Mouse (Mus musculus): Measurements from ENCODE around the gene Cox15.

Gene Cox15

DNA sequence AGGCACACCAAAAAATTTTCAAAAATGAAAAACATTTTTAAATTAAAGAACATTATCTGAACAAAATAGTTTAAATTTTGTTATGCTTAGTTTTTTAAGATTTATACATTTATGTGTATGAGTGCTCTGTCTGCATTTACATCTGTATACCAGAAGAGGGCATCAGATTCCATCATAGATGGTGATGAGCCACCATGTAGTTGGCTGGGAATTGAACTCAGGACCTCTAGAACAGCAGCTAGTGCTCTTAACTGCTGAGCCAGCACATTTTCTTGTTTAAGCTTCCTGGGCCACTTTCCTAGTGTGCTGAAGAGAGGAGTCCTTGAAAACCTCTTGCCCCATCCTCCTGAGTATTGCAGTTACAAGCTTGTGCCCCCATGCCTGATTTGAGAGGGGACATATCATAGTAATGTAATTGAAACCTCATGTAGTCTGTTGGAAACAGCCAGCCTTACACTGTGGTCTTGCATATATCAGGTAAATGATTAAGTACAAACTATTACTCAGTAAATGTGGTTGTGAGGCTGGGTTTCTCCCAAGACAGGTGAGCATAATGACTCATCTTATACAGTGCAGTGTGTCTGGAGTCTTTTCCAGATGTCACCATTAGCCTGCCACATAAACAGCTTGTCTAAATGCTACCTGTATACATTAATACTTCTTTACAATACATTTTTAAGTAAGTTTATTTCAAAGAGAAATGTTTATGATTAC, 8.9 kb upstream of the Cox15 start:
- in situ Hi-C loops (cut with MboI, MseI), result no loop called here

DNA sequence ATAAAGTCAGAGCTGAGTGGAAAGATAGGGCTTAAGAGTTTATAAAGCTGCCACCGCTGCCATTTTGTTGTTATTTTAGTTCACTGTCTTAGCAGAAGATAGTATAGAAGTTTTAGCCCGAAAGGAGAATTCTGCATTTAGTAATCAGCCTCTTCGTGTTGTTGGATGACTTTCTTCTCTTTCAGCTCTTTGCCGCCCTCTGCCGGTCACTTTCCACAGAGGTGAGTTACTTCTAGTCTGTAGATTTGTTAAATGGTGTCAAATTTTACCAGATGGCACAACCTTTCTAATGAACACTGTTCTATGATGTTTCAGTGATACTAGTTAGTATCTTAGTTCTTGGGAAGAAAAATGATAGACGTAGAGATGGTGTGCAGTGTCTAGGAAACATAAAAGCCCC, 7.7 kb upstream of the Cox15 start:
- in situ Hi-C loops (cut with MboI, MseI), result no loop called here

DNA sequence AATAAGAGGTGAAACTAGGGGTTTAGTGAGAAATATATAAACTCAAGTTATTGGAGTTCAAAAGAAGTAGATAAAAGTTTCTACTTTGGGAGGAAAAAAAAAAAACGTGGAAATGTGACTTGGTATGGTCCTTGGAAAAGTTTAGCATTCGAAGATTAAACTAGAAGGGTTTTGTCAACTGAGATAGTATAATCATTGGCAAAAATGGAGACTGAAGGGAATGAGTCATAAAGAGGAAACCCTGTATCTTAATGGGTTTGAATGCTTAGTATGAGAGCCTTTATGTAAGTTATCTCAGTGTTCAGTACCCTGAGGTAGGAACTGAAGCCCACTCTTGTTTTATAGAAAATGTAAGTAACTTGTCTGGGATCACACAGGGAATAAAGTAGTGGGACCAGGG, 2.1 kb upstream of the Cox15 start:
- in situ Hi-C loops (cut with MboI, MseI), result loop anchor here (5.0 to 10.0 kb wide), 2 partner anchors 68 to 190 kb away; partner anchors contain the start of genes Dnmbp and Entpd7

DNA sequence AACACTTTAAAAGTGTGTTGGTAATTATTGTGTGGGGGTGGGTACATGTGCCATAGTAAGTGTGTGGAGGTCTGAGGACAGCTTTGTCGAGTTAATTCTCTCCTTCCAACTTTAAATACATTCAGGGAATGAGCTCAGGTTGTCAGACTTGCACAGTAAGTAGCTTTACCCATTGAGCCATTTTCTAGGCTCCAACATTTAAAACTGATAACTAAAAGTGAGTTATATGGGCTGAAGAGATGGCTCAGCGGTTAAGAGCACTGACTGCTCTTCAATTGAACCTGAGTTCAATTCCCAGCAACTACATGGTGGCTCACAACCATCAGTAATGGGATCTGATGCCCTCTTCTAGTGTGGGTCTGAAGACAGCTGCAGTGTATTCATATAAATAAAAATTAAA, 1.4 kb upstream of the Cox15 start:
- in situ Hi-C loops (cut with MboI, MseI), result loop anchor here (5.0 to 10.0 kb wide), 2 partner anchors 67 to 191 kb away; partner anchors contain the start of genes Dnmbp and Entpd7

DNA sequence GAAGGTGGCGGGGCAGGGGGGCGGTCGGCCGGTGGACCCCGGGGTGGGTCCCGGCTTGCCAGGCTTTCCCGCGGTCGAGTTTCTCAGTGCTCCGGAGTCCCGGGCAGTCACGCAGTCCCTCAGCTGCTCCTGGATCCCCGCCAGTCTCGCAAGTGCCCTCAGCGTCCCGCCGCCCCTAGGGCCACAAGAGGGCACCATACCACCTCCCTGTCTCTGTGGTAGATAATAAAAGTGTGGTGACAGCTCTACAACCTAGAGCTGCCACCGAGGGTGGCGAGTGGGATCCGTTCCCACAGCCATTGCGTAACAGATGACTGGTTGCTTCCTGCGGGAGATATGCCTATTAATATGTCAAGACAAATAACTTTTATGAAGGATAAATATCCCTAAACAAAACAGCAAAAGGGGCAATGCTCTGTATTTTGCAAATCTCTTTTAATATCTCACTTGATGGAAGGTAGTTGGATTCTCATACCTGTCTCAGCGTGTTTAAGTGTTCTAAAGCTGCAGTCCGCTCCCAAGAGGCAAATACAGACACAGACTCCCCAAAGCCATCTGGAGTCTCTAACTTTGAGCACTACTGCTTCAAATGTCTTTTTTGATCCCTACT, 531 bp upstream of the Cox15 start:
- in situ Hi-C loops (cut with MboI, MseI), result loop anchor here (5.0 to 10.0 kb wide), 2 partner anchors 66 to 191 kb away; partner anchors contain the start of genes Dnmbp and Entpd7

DNA sequence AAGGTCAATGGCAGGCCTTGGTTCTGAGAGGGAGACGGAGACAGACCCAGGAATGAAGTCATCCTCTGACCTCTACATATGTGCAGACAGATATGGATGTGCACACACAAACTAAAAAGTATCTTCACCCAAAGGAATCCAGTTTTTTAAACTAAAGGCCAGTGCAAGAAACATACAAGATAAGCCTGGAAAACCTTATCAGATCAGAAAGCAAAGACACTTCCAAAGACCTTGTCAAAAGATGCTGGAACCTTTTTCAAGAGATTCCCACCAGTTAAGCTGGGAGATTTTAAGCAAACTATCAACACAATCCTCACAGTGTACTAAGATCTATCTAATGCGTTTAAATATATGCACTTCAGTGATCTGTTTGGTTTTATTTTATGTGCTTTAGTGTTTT, 2.8 kb downstream of the Cox15 start:
- in situ Hi-C loops (cut with MboI, MseI), result loop anchor here (5.0 to 10.0 kb wide), 2 partner anchors 63 to 195 kb away; partner anchors contain the start of genes Dnmbp and Entpd7

DNA sequence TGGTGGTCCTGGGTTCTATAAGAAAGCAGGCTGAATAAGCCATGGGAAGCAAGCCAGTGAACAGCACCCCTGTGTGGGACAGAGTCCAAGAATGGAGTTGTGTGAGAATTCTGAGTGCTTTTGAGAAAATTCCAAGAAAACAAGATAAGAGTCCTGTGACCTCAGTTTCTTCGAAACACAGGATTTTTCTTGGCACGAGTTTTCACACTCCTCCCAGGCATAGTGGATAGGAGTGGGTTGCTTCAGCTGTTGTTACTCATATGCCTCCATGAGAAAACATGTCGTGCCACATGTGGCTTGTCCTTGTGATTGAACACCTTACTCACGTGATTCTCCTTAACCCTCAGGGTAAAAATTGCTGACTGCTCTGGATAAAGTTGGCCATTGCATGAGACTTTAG, 4.9 kb downstream of the Cox15 start:
- in situ Hi-C loops (cut with MboI, MseI), result no loop called here

DNA sequence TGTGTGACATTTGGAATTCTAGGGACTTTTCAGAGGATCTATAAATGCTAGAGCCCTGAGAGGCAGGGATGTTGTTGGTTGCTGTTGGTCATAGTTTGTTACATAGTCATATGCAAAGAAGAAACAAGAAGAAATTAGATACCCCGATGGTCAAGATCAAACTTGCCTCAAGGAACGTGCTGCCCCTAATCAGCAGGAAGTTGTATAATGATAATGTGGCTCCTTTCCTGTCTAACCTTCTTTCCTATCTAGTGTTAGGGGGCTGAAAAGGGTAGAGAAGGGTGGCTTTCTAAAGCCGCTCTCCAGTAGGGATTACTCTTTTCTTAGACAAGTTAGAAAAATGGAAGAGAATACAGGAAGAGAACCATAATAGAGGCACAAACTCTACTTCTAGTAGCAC, 7.1 kb downstream of the Cox15 start:
- in situ Hi-C loops (cut with MboI, MseI), result no loop called here

DNA sequence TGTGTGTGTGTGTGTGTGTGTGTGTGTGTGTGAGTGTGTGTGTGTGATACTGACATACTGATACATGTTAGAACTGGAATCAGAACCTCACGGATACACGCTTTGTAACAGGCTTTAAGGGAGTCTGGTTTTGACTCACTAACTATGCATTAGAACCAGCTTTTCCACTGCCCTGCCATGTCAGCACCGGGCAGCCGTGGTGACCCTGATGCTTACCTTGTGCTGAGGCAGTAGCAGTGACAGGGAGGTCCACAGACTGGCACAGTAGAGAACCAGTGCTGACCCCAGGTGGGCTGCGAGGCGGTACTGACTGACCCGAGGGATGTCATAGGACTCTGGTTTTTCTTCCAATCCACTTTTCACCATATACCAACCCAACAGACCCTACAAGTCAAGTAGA, 9.4 kb downstream of the Cox15 start:
- in situ Hi-C loops (cut with MboI, MseI), result no loop called here

DNA sequence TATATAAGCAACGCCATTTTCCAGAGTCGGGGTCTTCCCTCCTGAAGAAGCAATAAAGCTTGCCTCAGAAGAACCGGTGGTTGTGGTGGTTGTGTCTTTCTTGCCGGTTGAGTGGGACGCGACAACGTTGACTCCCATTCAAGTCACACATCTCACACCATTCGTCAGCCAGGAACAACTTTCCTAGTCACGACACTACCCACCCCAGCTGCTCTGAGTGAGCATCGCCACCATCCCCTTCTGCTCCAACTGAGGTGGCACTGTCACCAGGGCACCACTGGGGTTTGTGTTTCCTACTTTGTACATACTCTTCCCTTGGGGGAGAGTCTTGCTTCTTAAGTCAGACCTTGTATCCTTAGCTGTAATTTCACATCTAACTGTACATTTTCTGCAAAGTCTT, 14.4 kb downstream of the Cox15 start:
- in situ Hi-C loops (cut with MboI, MseI), result no loop called here

DNA sequence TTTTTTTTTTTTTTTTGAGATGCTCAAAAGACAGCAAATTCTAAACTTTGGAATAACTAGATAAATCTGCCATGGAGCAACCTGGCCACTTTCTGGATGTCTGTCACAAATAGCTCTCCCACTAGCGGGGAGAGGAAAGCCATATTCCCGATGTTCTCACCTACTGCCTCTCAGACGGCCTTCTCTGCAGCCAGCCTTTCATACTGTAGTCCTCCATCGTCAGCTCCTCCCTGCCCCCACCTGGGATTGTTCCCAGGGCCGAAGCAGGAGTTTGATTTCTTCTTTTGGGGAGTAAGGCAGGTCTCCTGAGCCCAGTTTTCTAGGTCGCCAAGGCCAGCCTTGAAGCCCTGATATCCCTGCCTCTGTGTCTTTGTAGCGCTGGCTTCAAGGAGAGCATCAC, 21.6 kb downstream of the Cox15 start:
- in situ Hi-C loops (cut with MboI, MseI), result no loop called here

DNA sequence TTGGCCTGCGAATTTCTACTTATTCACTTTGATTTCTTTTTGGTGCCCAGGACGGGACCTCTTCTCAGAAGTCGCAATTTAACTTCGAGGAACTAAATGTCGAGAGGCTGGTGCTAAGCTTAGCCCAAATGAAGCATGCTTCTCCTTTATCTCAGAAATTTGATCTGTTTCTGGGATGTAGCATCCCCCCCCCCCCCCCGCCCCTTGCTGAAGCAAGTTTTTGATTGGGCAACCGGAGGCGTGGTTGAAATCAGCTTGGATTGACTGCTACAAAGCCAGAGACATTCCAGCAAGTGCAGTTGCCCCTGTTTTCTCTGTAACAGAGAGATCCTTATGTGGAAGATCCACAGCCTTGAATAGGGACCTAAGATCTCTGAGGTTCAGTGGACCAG, 22.8 kb downstream of the Cox15 start:
- in situ Hi-C loops (cut with MboI, MseI), result no loop called here

DNA sequence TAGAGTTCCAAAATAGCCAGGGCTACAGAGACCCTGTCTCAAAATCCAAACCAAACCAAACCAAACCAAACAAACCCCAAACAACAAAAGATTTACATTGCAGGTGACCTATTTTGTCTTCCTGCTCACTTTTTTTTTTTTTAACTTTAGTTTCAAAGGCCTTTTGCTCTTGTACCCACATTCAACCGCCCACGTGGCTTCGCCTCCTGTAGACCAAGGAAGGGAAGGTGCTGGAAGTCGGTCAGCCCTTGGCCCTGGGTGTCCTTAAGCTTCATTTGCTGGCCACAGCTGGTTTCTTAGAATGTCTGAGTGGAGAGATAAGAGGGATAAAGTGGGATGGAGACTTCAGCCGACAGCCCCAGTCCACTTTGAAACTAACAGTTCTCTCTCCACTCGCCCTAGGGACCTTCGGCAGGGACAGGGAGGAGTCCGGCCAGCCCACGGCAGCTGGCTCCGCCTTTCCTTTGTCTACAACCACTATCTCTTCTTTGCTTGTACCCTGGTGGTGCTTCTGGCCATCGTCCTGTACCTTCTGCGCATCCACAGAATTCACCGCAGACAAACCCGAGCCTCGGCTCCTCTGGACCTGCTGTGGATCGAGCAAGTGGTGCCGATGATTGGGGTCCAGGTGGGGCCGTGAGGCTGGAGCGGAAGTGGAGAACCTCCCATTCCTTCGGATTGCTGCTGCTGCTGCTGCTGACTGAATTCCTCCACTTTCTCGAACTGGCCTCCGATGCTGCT, 23.3 kb downstream of the Cox15 start:
- in situ Hi-C loops (cut with MboI, MseI), result no loop called here

DNA sequence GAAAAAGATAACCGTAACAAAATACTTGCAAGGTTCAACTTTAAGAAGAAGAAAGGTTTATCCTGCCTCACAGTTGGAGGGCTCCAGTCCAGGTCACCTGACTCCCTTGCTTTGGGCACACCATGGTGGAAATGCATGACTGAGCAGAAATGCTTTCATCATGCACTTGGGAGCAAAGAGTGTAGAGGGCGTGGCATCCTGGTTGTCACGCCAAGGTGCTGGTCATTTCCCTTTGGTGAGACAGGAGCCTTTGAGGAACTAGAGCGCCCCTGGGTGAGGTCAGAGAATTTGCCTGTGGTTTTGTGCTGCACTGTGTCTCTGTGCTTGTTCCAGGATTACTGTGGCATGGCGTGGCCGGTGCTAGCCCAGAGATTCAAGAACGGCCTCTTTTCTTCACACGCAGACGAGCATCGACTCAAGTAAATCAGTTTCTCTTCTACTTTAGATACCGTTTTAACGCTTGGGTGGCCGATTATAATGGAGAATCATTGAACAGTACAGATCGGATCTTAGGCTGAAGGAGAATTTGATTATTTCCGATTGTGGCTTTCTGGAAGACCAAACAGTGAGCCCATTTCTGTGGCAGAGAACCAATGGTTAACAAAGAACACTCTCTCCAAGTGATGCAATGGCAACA, 26.2 kb downstream of the Cox15 start:
- in situ Hi-C loops (cut with MboI, MseI), result no loop called here

DNA sequence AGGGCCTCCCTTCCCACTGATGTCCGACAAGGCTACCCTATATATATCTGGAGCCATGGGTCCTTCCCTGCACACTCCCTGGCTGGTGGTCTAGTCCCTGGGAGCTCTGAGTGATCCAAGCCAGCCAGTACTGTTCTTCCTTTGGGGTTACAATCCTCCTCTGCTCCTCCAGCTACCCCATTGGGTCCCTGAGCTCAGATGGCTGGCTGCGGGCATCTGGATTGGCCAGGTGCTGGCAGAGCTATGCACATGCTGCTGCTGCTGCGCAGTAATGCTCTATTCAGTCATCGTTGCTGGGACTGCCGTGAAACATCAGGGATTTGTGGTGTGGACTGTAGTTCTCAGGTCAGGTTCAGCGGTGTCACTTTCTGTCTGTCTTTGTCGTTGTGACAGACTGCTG, 28.0 kb downstream of the Cox15 start:
- in situ Hi-C loops (cut with MboI, MseI), result no loop called here

DNA sequence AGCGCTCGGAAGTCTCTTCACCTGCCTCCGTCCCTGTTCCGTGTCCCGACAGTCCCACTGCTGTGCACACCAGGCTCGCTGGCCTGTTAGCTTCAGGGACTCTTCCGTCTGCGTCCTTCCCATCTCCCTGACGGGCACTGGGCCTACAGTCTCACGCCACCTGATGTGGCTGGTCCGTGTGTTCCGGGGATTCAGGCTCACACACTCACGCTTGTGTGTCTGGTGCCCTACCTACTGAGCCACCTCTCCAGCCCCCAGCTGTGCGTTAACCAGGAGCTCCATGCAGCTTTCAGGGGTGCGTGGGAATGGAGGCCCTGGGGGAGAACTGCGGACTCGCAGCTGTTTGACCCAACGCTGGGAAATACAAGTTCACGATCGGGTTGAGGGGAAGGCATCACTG, 28.6 kb downstream of the Cox15 start:
- in situ Hi-C loops (cut with MboI, MseI), result no loop called here

DNA sequence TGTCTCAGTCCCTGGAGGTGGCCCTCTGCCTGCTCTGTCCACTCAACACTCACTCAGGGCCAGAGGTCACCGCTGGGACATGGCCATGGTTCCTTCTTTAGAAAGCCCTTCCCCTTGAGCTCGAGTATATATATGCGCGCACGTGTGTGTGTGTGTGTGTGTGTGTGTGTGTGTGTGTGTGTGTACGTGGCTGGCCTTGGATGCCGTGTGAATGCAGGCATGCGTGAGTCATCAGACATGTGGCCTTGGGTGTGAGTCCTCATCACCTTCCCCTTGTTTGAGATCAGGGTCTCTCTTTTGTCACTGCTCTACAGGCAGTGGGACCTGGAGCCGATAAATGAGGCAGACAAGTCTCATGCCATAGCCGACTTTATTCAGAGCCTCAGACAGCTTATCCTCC, 29.3 kb downstream of the Cox15 start:
- in situ Hi-C loops (cut with MboI, MseI), result no loop called here

DNA sequence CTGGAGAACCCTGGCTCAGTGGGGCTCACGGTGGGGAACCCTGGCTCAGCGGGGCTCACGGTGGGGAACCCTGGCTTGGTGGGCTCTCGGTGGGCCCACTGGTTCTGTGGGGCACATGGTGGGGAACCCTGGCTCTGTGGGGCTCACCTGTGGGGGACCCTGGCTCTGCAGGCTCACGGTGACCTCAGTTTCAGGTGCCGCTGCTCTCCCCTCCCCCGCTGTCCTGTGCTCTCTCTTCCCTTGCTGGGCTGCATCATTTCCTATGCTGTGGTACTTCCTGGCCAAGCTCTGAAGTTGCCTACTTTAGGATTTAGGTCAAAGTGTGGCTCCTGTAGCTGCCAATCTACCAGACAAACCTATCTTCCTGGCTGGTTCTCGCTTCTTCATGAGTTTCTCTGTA, 29.9 kb downstream of the Cox15 start:
- in situ Hi-C loops (cut with MboI, MseI), result no loop called here

DNA sequence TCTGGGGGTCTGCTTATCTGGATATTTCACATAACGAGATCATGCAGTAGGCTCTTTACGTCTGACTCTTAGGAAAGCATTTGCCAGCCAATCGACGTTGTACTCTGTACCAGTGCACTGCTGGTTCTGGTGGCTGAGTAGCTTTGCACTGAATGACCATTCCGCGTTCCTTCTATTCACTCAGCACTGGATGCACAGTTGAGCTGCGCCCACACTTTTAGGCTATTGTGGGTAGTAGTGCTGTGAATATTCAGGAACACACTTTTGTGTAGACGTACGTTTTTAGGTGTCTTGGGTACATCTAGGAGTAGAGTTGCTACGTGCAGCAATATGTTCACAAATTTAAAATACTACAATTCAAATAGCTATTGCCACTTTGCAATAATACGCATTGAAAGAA, 32.7 kb downstream of the Cox15 start:
- in situ Hi-C loops (cut with MboI, MseI), result no loop called here

DNA sequence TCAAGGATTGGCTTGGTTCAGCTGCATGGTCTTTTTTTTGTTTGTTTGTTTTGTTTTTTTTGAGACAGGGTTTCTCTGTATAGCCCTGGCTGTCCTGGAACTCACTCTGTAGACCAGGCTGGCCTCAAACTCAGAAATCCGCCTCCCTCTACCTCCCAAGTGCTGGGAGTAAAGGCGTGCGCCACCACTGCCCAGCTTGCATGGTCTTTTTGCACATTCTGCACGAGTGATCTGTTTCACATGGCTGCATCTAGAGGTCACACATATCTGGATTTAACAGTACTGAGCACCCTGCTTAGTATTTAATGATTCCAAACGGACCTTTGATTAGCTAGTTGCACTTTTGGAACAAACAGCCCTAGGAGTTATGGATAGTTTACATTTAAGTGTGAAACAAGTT, 40.8 kb downstream of the Cox15 start:
- in situ Hi-C loops (cut with MboI, MseI), result no loop called here

DNA sequence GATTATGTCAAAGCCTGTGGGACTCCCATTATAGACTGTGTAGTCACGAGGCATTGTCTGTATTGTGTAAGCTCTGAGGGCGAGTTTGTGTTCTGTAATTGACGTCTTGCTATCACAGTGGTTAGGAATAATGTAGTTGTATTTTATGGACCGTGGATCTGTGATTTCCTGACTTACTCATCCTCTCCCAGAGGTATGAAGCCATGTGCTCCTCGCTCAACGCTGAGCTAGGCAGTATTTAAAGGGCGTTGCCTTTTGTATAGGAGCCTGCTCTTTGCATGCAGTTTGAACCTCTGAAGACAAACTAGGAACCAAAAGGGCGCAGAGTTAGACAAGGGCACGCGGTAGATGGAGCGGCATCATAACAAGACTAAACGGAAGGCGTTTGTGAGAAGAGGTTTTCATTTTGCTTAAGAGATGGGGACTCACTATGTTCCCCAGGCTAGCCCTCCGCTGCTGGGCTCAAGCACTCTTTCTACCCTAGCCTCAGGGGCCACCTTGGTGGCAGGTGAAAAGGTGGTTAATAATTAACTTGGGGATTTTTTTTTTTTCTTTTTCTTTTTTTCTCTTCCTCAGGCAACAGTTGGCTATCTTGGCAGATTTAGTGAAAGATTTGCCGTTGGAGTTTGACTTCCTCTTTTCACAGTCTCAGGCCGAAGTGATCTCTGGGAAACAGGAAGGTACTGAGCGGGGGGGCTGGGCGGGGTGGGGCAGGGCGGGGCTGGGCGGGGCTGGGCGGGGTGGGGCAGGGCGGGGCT, 41.5 kb downstream of the Cox15 start:
- in situ Hi-C loops (cut with MboI, MseI), result no loop called here

DNA sequence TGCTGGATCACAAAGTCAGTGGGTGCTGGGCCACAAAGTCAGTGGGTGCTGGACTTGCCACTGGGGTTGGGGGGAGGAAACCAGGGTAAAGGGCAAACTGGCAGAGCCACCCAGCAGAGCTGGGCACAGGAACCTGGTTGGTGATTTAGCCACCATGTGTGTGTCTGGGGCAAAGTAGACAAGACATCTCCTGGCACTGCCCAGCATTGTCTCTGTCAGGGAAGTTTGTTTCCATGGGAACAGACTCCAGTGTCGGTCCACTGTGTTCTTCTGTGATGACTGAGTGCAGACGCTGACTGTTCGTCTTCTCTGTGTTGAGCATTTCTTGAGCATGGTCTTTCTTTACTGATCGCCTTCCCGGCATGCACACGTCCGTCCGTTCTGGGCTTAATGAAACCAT, 43.5 kb downstream of the Cox15 start:
- in situ Hi-C loops (cut with MboI, MseI), result no loop called here

Measured in T-helper 2 cell (primary cell).